Mouse (Mus musculus) olfactory bulb, adult 2 months (tissue): Measurements from ENCODE around the gene Cntnap2.

Experiments used
- CTCF ChIP-seq: fragments of 200-500 bp; IDR thresholded peaks from 2 replicates; pipeline ENCODE4 v1.5.1; 2012; ENCODE audit warnings: low read depth, mild to moderate bottlenecking, low read length, moderate library complexity; ENCODE audit not compliant: insufficient read depth
- POLR2A ChIP-seq: fragments of 200-500 bp; IDR thresholded peaks from 2 replicates; pipeline ENCODE4 v1.6.1; 2012; ENCODE audit warnings: mild to moderate bottlenecking, low read depth, low read length, moderate library complexity; ENCODE audit not compliant: insufficient read depth

GRCm38 (mm10) chr6:46240349-46240748 is 1181.2 kb downstream of the Cntnap2 start:
- TF ChIP-seq POLR2A = no peak
- TF ChIP-seq CTCF = no peak
